Mouse (Mus musculus): Measurements from ENCODE around the gene Itgb2. TPM values are rescaled to one million over a fixed set of nuclear protein-coding genes. Genes with fewer than 3 reads are reported as not detected.

Gene Itgb2
- 0.81 and 0.98 TPM in 2 replicates for polyA plus RNA-seq (2016; fragmentation: Nextera tagmentation; extraction: Ambion mirVana)

DNA sequence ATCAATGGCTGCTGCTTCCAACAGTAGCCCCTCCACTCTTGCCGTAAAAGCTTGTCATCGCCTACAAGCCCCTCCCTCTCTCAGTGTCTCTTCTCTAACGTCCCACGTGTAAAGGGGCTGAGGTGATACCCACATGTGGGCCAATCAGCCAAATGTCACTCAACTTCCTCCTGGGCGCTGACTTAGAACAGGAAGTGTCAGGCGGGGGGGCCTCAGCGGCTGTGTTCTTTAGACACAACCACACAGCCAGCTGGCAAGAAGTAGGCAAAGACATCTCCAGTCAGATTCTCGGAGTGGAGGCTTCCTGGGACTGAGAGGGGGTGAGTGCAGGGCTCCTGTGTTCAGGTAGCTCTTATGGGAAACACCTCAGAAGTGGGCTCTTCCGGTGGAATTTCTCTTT, at the start of gene Itgb2:
Gene Itgb2 (plus strand): TSS at position 113 of the 400 bp plus-strand sequence.
- ATAC-seq (ENCODE audit: low FRiP score, low read depth): no peak
- Histone ChIP-seq H3K9me3 (no peaks in the 10 kb centered on the region), H3K9ac (replicated peaks) (no peak within 1 kb of the TSS), H3K27me3 (no peaks in the 10 kb centered on the region), H3K27ac (replicated peaks) (no peak within 1 kb of the TSS), H3K4me3 (no peak within 1 kb of the TSS), H3K36me3 (no peaks in the 10 kb centered on the region), H3K4me1 (no peaks in the 10 kb centered on the region), H3K4me2 (replicated peaks) (no peak within 1 kb of the TSS)
- whole genome bisulfite sequencing: 78% methylated on average over 9 of the region's 9 CpGs

DNA sequence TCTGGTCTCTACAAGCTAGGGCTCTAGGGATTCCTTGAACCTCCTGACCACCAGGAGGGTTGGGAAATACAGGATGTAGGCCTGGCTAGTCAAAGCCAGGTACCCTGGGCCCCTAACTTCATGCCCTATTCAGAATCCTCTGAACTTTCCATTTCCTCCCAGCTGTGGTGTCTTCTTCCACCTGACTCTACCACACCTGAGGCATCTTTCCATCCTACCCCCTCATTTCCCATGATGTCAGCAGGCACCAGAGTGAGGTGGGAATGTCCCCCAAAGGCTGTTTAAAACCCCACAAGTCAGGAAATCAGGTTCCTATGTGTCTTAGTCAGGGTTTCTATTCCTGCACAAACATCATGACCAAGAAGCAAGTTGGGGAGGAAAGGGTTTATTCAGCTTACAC, 48.2 kb upstream of the Itgb2 start:
- no peak overlapping the region for H3K4me3 ChIP-seq
- no peak overlapping the region for H3K4me2 ChIP-seq (replicated peaks)
- no peaks in the 10 kb centered on the region for H3K4me1 ChIP-seq
- no peaks in the 10 kb centered on the region for H3K9me3 ChIP-seq
- H3K9ac ChIP-seq (replicated peaks): no peak overlapping the region
- peaks cover 5% of the 10 kb centered on the region for H3K36me3 ChIP-seq
- no peak for ATAC-seq (ENCODE audit: low FRiP score, low read depth)
- H3K27me3 ChIP-seq: no peaks in the 10 kb centered on the region
- H3K27ac ChIP-seq (replicated peaks): no peak overlapping the region

DNA sequence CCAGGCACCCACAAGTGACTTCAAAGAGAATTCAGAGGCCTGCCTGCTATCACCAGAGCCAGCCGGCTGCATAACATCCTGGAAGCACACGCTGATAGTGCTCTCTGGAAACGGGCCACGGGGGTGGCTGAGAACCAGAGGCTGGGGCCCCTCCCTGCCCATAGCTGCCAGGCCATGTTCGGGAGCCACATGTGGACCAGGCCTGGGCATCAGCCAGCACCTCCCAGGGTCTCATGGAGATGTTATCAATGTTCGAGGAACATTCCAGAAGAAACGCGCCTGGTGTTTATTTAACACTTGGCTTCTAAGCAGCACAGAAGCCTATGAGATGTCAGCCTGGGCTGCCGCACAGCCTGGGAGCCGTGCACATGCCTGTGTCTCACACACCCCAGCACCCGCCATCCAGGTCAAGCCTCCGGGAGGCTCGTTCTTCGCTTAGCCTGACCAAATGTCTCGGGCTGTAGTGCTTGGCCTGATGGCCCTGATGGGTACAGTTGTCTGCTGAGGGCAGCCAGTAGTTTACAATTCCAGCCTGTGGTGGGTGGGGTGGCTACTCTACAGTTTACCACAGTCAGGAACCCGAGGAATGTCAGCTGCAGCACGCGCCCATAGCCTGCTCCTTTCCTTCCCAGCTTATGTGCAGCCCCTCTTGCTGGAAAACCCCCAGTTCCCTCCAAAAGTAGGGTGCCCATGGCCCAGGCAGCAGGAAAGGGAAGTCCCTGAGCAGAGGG, 45.7 kb upstream of the Itgb2 start:
- no peaks in the 10 kb centered on the region for H3K4me1 ChIP-seq
- H3K36me3 ChIP-seq: peaks cover 31% of the 10 kb centered on the region
- H3K4me3 ChIP-seq: no peak overlapping the region
- ATAC-seq (ENCODE audit: low FRiP score, low read depth): no peak
- no peak overlapping the region for H3K27ac ChIP-seq (replicated peaks)
- 72% methylated on average over 18 of the region's 18 CpGs for WGBS
- H3K4me2 ChIP-seq (replicated peaks): no peak overlapping the region
- no peaks in the 10 kb centered on the region for H3K27me3 ChIP-seq
- H3K9ac ChIP-seq (replicated peaks): no peak overlapping the region
- H3K9me3 ChIP-seq: no peaks in the 10 kb centered on the region

- Histone ChIP-seq H3K36me3 (peaks cover 42% of the 10 kb centered on the region), H3K27ac (replicated peaks) (no peak overlapping the region), H3K27me3 (no peaks in the 10 kb centered on the region), H3K9me3 (no peaks in the 10 kb centered on the region), H3K4me1 (no peaks in the 10 kb centered on the region), H3K4me2 (replicated peaks) (no peak overlapping the region), H3K9ac (replicated peaks) (no peak overlapping the region), H3K4me3 (no peak overlapping the region)
- ATAC-seq (ENCODE audit: low FRiP score, low read depth): no peak
- WGBS: 89% methylated on average over 3 of the region's 3 CpGs
Measured at GRCm38 (mm10) chr10:77485786-77486185, 44.3 kb upstream of the Itgb2 start.

DNA sequence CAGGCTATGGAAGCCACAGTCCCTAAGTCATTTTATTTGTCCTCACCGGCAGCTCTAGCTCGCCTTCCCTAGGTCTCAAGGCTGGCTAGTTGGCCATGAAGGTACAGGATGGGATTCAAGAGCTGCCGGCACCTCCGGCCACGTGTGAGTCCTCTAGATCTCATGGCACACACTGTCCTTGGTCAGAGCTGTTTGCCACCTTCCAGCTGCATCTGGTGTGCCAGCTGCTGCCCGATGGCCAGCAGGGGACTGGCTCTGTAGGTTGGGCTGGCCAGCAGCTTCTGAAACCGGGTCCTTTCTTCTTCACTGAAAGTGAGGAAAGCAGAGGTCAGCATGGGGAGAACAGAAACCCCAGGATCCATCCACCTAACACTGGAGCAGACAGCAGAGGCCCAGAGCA, 41.9 kb upstream of the Itgb2 start:
- no peaks in the 10 kb centered on the region for H3K4me1 ChIP-seq
- H3K9me3 ChIP-seq: no peaks in the 10 kb centered on the region
- H3K27me3 ChIP-seq: no peaks in the 10 kb centered on the region
- WGBS: 96% methylated on average over 7 of the region's 7 CpGs
- no peak overlapping the region for H3K4me2 ChIP-seq (replicated peaks)
- no peak for ATAC-seq (ENCODE audit: low FRiP score, low read depth)
- H3K9ac ChIP-seq (replicated peaks): no peak overlapping the region
- no peak overlapping the region for H3K4me3 ChIP-seq
- H3K36me3 ChIP-seq: peaks cover 59% of the 10 kb centered on the region
- no peak overlapping the region for H3K27ac ChIP-seq (replicated peaks)

DNA sequence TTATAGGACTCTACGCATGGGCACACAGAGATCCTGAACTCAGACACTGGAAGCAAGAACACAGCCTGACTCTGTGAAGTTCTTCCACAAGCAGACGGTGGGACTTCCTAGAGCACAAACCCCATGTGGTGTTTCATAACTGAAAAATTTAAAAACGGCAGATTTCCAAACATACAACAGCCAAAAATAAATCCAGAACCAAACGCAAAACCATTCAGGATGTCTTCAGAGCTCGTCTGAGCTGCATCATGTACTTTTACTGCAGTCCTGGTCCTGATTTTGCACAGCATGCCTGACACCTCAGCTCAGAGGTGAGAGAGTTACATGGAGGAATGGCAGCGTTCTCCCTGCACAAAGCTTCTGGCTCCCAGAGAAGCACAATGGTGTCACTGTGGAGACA, 38.5 kb upstream of the Itgb2 start:
- peaks cover 85% of the 10 kb centered on the region for H3K36me3 ChIP-seq
- no peaks in the 10 kb centered on the region for H3K9me3 ChIP-seq
- H3K27me3 ChIP-seq: no peaks in the 10 kb centered on the region
- H3K4me1 ChIP-seq: no peaks in the 10 kb centered on the region
- H3K27ac ChIP-seq (replicated peaks): no peak overlapping the region
- 88% methylated on average over 6 of the region's 6 CpGs for WGBS
- ATAC-seq (ENCODE audit: low FRiP score, low read depth): no peak
- no peak overlapping the region for H3K9ac ChIP-seq (replicated peaks)
- H3K4me2 ChIP-seq (replicated peaks): no peak overlapping the region
- H3K4me3 ChIP-seq: no peak overlapping the region

DNA sequence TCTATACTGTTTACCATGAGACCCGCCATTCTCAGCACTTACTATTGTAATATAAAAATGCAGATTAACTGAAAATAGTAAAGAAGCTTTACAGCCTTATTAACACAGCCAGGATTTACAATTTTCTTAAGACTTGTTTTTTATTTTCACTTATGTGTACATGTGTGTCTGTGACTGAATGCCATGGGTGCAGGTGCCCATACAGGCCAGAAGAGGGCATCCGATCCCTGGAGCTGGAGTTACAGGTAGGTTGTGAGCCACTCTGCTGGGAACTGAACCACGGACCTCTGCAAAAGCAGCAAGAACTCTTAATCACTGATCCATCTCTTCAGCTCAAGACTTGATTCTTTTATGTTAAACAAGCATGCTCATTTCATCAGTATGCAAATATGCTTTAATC, 37.2 kb upstream of the Itgb2 start:
- H3K4me3 ChIP-seq: no peak overlapping the region
- H3K36me3 ChIP-seq: peaks cover 85% of the 10 kb centered on the region
- H3K4me2 ChIP-seq (replicated peaks): no peak overlapping the region
- H3K9me3 ChIP-seq: no peaks in the 10 kb centered on the region
- ATAC-seq (ENCODE audit: low FRiP score, low read depth): no peak
- 98% methylated on average over 3 of the region's 3 CpGs for WGBS
- no peaks in the 10 kb centered on the region for H3K4me1 ChIP-seq
- H3K9ac ChIP-seq (replicated peaks): no peak overlapping the region
- H3K27ac ChIP-seq (replicated peaks): no peak overlapping the region
- no peaks in the 10 kb centered on the region for H3K27me3 ChIP-seq

DNA sequence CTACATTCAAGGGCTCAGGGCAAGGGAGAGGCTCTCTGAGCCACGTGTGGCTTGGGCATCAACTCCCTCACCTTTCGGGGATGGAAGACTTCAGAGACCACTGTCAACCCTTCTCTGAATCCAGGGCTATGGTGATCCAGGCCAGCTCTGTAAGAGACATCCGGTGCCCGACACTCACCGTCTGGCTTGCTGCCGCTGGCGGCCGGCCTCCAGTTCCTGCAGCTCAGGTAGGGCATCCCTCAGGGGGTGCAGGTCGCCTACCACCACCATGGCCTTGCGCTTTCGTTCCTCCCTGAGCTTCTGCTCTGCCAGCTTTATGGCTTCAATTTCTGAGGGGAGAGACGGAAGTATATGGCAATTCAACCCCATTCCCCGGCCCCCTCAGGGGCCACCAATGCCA, 32.9 kb upstream of the Itgb2 start:
- WGBS: 95% methylated on average over 13 of the region's 13 CpGs
- H3K4me1 ChIP-seq: no peaks in the 10 kb centered on the region
- H3K9me3 ChIP-seq: no peaks in the 10 kb centered on the region
- peaks cover 86% of the 10 kb centered on the region for H3K36me3 ChIP-seq
- H3K27me3 ChIP-seq: no peaks in the 10 kb centered on the region
- H3K27ac ChIP-seq (replicated peaks): no peak overlapping the region
- no peak for ATAC-seq (ENCODE audit: low FRiP score, low read depth)
- no peak overlapping the region for H3K4me3 ChIP-seq
- no peak overlapping the region for H3K9ac ChIP-seq (replicated peaks)
- no peak overlapping the region for H3K4me2 ChIP-seq (replicated peaks)

DNA sequence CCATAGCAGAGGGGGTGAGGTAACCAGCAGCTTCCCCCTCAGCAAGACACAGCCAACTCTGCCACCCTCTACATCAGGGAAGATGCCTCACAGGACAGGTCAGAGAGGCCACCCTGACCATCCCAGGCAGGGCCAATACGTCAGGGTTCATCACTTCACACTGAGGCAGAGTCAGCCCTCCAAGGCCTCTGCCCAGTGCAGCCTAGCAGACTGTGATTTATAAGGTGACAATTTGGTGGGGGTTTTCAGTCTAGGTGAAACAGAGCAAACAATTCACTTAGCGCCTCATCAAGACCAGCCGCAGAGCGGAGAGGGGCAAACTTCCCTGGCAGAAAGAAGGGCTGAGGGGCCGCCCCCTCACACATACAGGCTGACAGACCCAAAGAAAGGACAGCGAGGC, 31.8 kb upstream of the Itgb2 start:
- ATAC-seq (ENCODE audit: low FRiP score, low read depth): no peak
- Histone ChIP-seq H3K36me3 (peaks cover 81% of the 10 kb centered on the region), H3K27ac (replicated peaks) (no peak overlapping the region), H3K4me2 (replicated peaks) (no peak overlapping the region), H3K27me3 (no peaks in the 10 kb centered on the region), H3K9ac (replicated peaks) (no peak overlapping the region), H3K4me3 (no peak overlapping the region), H3K4me1 (no peaks in the 10 kb centered on the region), H3K9me3 (no peaks in the 10 kb centered on the region)
- 85% methylated on average over 6 of the region's 6 CpGs for WGBS

GRCm38 (mm10) chr10:77500636-77501035, 29.4 kb upstream of the Itgb2 start:
- Histone ChIP-seq H3K4me3 (no peak overlapping the region), H3K4me1 (no peaks in the 10 kb centered on the region), H3K4me2 (replicated peaks) (no peak overlapping the region), H3K27me3 (no peaks in the 10 kb centered on the region), H3K36me3 (peaks cover 76% of the 10 kb centered on the region), H3K27ac (replicated peaks) (no peak overlapping the region), H3K9ac (replicated peaks) (no peak overlapping the region), H3K9me3 (no peaks in the 10 kb centered on the region)
- ATAC-seq (ENCODE audit: low FRiP score, low read depth): no peak
- 85% methylated on average over 14 of the region's 14 CpGs for WGBS

DNA sequence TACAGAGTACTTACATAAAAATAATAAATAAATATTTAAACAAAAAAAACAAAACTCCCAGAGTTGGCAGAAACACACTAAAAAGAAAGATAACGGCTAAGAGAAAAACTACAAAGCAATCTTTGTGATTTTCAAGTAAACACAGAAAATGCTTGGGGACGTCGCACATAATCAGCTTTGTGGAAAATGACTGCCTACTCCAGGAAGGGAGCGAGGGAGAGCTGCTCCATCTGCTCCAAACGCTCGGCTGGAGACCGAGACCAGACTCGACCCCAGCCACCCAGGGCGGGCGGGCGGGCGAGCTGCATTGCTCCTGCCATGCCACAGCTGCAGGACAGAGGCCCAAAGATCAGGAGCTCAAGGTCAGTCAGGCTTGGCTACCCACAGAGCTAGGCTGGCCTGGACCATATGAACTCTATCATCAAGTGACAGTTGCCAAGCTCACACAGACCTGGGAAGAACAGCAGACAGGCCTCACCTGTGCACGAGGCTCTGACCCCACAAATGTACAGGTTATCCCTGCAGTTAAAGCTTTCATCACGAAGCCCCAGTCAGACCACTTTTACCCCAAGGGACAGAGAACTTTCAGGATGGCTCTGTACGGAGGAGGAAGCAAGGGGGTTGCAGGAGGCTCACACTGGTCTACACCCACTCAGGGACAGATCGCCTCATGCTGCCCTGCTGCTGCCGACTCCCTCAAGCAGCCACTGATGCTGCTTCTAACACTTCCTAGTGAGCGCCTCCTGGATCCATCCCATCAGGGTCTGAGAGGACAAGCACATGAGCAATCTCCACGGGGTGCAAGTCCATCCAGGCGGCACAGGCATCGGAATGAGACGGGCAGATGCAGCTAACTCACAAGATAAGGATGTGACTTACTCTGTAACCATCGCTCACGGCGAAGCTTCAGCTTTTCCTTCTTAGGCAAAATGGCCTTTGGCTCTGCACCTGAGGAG, 26.8 kb upstream of the Itgb2 start:
- 84% methylated on average over 25 of the region's 25 CpGs for WGBS
- no peak overlapping the region for H3K4me3 ChIP-seq
- H3K4me2 ChIP-seq (replicated peaks): no peak overlapping the region
- no peak overlapping the region for H3K27ac ChIP-seq (replicated peaks)
- no peak overlapping the region for H3K9ac ChIP-seq (replicated peaks)
- ATAC-seq (ENCODE audit: low FRiP score, low read depth): no peak
- H3K9me3 ChIP-seq: no peaks in the 10 kb centered on the region
- no peaks in the 10 kb centered on the region for H3K4me1 ChIP-seq
- peaks cover 77% of the 10 kb centered on the region for H3K36me3 ChIP-seq
- H3K27me3 ChIP-seq: no peaks in the 10 kb centered on the region

- Histone ChIP-seq H3K4me3 (no peak overlapping the region), H3K27ac (replicated peaks) (no peak overlapping the region), H3K9ac (replicated peaks) (no peak overlapping the region), H3K9me3 (no peaks in the 10 kb centered on the region), H3K36me3 (peaks cover 73% of the 10 kb centered on the region), H3K4me2 (replicated peaks) (no peak overlapping the region), H3K4me1 (no peaks in the 10 kb centered on the region), H3K27me3 (no peaks in the 10 kb centered on the region)
- ATAC-seq (ENCODE audit: low FRiP score, low read depth): no peak
- WGBS: 94% methylated on average over 6 of the region's 6 CpGs
Measured at GRCm38 (mm10) chr10:77504143-77504542, 25.9 kb upstream of the Itgb2 start.
